Mouse (Mus musculus) spleen, postnatal 4 days (tissue): ENCODE data around the gene Ass1.

Experiments used
- DNase-seq, 2 experiments: peaks; one replicate each; pipeline ENCODE4 v3.0.0; 2022; ENCODE audit warnings: low spot score in 2 of 2

Gene Ass1

DNA sequence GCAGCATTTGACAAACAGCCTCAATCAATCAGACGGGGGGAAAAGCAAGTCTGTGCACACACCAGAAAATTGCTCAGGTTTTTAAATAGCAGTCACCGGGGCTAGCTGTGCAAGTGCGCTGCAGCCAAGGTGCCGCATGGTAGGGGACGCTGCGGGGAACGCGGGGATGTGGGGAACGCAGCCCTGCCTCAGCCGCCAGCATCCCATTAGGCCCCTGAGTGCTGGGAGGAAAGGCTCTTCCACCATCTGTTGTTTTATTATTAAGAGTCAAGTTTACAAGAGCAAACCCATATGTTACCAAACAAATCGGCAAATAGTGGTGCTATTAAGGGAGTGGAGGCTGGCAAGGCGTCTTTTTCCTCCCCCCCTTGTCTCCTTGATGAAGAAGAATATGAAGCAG, 19.2 kb downstream of the Ass1 start:
- DNase-seq: no peak

DNA sequence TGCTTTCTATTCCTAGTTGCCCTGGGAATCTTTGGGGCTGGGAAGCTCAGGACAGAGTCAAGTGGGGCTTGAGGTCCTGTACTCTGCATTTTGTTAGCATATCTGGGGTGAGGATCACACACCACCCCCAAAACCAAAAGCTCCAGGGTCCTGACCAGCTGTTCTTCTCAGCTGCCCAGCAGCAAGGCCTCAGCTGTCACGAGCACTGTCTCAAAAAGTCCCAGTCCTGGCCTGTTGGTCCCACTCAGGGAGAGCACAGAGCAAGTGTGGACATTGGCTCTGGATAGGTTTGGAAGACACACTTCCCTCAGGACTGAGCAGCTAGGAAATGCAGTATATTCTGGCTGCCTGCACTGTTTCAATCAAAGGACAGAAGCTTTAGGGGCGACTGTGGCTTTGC, 20.5 kb downstream of the Ass1 start:
- DNase-seq: no peak

DNA sequence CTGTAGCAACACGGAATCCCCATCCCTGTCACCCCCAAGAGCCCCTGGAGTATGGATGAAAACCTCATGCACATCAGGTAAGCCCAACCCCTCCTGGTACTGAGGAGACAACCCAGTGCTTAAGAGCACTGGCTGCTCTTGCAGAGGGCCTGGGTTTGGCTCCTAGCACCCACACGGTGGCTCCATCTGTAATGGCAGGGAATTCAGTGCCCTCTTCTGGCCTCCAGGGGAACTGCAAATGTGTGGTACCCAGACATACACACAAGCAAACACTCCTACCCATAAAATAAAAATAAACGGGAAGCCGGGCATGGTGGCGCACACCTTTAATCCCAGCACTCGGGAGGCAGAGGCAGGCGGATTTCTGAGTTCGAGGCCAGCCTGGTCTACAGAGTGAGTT, 22.3 kb downstream of the Ass1 start:
- no peak for DNase-seq

DNA sequence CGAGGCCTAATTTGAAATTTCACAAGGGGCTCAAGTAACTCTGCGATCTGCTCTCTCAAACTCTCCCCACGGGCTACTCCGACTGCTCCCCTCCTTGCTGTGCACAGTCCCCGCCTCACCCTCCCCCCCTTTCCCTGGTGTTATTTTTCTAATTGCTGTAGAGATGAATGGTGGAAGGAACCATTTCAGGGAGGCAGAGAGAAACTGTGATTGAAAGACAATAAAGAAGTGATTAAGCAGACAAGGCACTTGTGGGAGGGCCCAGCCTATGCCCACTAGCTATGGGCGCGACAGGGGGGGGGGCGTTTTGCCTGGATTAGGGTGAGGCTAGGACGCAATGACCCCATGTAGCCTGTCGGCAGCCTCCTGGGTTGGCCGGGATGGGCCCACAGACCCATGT, 23.2 kb downstream of the Ass1 start:
- DNase-seq: no peak

DNA sequence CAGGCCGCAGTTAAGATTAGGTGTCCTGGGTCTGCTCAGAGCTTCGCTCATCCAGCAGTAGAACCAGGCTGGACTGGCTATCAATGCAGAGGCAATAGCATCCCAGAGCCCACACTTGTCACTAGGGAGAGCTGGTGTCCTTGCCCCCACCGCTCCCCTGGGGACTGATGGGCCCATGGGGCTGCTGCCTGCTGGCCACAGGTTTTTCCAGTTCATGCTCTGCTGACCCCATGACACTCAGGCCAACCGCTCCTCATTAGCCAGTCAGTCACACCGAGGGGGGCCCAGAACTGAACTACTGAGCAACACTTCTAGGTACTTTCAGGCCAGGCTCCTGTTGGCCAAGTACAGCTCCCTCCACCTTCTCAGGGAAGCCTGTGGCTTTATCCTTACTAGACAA, 24.3 kb downstream of the Ass1 start:
- DNase-seq: no peak

DNA sequence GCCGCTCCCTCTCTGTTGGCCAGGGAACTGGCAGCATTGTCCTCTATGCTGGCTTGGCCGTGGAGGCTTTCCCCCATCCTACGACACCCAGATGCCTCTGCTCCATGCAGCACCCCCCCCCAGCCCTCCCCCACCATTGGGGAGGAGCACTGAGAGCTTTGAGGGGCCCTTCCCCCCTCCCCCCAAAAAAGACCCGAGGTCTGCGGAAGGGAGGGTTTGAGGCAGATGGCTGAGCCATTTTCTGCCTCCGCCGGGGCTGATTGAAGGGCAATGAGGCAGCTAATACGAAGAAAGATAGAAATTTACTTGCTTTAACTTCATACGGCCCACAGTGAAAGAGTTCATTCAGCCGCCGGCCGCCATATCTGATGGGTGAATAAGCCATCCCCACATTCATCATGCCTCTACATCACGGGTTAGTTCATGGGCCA, 25.1 kb downstream of the Ass1 start:
- DNase-seq: no peak

DNA sequence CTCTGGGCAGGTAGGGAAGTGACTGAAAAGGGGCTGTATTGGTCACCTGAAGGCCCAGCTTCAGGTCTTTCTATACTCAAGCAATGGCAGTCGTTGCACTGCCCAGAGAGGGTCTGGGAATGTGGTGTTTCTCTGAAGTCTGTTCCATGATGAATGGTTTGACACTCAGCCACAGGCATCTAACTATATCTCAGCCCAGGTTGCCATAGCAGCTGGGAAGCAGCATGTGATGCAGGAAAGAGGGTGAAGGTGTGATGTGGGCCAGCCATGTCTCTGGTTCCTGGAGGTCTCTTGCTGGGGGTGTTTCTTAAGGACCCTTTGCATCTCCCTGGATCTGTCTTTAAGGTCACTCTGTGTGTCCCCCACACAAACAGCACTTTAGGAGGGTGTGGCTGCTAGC, 26.1 kb downstream of the Ass1 start:
- no peak for DNase-seq

DNA sequence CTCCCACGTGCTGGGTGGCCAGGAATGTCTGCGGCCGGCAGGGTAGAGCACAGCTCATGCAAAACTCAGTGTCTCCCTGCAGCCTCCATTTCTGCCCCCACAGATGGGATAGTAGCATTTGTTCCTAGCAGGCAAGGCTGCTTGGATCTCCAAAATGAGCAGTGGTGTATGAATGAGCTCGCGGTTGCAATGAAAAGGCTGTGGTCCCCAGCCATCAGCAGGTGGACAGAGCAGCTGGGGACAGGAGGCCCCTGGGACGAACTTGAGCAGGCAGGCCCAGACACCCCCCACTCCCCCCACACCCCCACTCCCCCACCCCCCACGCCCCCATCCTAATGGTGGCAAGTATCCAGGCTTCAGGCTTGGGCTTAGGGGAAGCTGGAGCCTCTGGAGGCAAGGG, 27.1 kb downstream of the Ass1 start:
- DNase-seq: no peak

DNA sequence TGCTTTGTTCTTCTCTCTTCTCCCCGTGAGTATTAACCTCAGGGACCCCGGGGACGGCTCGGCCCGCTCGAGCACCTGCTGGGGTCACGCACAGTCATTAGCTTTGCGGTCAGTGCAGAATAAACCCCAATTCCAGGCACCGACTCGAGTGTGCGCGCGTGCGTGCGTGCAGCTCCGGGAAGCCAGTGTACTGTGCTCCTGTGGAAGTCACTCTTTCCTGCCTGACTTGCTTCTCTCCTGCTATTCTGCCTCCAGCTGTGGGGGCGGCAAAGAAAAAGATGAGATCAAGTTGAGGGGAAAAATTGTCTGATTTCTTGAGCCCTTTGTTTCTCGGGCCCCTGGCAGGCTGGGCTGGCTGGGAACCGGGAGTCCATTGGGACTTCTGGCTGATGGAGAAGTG, 27.6 kb downstream of the Ass1 start:
- no peak for DNase-seq

DNA sequence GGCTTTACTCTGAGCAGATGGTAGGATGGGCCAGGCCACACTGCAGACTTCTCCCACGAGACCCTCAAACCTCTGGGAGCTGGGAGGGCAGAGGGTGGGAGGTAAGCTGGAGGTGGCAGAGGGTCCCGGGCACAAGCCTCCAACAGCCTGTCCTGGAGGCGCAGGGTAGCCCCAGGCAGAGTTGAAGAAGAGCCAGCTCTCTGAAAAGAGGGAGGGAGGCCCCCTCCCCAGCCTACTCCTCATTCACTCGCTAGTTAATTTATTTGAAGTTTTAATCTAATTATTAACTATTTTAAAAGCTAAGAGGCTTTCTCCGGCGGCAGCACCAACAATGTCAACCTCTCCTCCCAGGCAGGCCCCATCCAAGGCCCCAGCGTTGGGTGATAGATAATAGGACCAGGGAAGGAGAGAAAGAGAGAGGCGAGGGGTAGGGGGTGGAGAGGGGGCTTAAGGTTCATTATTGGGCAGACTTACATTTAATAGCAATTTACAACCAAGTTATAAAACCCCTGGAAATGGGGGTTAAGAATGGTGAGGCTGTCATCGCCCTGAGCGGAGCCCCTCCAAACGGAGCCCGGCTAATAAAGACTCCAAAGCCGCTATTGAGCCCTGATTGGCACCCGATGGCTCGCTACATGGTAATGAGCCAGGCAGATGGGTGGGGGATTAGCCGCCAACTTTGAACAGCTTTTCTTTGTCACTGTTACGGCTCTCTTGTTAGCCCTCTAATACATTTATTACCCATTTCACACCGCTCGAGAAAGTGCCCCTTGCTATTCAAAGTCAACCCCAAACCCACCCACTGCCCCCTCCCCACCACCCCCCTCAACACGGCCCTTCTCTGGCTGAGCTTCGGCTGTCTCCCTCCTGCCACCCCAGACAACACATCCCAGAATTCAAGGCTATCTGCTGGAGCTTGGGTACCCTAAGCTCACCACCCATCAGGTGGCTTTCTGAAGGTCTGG, 29.6 kb downstream of the Ass1 start:
- no peak for DNase-seq

DNA sequence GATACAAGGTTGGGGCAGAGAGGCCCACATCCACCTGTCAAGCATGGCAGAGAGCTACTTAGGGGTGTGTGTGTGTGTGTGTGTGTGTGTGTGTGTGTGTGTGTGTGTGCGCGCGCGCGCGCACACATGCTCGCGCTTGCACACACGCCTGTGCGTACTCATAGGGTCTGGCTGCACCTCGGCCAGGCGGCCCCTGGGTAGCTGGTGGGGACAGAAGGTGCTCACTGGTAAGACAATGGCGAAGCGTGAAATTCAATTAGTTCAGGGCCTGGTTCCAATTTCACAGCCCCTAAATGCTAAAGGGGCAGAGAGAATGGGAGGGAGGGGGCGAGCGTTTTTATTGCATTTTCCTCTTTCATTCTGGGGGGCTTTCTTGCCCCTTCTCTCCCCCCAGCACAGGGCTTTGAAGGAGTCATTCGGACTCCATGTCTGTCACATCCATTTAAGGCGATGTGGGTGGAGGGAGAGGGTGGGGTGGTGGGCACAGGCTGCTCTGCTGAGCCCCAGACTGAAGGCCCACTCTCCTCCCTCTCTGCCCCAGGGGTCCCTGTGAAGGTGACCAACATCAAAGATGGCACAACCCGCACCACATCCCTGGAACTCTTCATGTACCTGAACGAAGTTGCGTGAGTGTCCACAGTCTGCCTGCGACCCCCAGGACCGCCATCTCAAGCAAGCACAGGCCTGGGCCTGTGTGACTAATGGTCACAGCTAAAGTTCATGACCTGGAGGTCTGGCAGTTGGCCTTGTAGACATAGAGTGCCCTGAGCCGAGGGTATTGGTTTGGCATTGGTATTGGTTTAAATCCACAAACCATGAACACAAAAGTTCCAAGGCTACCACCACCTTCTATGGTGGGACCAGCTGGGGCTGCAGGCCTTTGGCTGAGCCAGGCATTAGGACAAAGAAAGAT, 30.5 kb downstream of the Ass1 start:
- DNase-seq: no peak

DNA sequence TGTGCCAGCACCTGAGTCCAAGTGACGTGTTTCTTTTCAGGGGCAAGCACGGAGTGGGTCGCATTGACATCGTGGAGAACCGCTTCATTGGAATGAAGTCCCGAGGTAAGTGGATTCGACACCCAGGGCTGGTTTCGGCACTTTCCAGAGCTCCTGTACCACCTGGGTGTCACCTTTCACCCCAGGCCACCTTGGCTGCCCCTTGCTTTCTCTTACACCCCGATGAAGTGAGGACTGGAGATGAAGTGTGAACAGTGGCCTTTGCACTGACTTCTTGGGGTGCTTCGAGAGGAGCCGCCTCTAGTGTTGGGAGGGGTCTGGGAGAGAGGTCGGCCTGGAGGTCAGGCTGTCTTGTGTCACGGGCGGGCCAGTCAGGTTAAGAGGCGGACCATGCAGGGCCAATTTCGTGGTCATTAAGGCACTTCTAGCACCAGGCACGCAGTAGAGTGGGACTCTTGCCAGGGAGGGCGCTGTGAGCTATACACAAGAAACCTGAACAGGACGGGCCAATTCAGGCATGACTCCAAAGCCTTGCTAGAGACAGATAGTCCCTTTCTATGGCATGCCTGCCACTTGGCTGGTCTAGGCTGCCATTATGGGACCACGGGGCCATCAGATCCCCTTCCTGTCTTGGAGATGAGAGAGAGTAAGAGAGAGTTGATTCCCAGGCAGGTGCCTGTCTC, 31.6 kb downstream of the Ass1 start:
- DNase-seq: no peak

DNA sequence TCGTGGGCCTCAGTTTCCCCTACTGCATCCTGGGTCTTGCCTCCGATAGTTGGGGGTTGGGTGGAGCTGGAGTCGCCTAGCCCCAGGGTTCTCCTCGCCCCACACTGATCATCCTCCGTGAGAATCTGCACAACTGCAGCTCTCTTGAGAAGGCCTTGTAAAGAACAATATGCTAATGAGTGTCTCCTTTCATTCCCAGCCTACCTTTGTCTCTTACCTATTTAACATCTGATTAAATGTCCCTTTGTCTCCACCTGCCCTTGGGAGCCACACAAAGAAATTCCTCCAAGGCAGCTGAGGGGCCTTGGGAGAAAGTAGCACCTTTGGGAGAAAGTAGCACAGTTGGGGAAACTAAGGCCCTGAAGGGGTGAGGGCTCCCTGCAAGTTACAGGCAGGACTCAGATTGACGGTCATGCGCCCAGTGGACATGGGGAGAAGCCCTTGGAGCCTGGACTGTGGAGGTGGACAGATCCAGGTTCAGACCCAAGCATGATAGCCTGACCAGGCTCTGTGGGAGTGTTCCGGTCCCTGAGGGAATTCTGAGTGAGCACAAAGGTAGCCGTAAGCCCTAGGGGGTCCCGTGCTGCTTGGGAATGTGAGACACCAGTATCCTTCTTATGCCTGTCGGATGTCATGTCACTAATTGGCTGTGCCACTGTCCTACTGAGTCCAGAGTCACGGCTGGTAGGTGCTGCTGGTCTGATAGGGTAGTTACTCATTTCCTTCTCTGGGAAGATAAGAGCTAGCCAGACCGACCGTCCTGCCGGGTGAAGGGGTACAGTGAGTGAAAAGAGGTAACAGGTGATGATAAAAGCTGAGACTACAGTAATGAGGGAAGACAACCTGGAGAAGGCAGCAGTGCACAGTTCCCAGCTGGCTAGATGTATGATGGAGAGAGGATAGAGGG, 32.9 kb downstream of the Ass1 start:
- no peak for DNase-seq

DNA sequence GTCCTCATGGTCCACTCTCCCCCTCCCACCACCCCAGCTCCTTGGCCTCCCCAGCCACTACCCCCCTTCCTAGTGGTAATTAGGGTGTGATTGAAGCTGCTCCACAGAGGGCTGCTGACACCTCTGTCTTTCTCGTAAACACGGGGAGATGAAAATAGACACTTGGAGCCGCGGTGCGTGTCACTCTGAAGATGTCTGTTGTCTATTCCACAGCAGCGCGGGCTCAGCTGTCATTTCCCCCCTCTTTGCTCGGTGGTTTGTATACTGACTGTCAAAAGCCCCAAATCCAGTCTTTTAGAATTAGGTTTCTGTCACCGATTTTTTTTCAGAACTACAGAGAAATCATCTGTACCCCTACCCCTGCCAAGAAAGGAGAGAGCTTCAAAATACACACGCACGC, 35.5 kb downstream of the Ass1 start:
- no peak for DNase-seq

DNA sequence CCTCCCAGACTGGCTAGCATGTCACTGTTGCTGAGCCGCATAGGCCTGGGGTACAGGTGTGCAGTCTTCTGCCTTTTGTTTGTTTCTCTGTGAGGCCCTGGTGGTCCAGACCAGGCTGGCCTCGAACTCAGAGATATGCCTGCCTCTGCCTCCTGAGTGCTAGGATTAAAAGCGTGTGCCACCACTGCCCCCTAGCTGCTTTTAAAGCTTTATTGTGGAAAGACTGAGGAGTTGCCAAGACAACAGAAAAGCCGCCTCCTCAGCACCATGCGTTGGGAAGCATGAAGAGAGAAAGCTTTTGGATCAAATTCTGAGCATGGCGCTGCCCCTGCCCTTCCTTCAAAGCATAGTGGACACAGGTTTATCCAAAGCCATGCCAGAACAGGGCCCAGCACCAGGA, 38.8 kb downstream of the Ass1 start:
- DNase-seq: no peak

DNA sequence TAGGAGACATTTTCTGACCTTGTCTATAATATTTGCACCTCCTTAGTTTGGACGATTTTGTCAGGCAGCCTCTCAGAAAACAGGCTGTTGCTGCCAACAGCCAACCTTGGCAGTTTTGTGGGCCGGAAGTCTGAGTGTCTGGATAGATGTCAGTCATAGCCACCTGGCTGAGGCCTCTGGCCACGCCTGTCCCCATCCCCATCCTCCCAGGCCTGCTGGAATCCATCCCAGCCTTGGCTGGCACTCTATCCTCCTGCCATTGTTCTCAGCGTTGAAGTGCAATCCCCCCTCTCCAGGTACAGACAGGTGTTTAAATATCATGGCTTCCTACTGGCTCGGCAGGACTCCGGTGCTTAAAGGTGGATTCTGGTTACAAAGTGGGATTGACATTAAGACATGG, 41.3 kb downstream of the Ass1 start:
- no peak for DNase-seq

DNA sequence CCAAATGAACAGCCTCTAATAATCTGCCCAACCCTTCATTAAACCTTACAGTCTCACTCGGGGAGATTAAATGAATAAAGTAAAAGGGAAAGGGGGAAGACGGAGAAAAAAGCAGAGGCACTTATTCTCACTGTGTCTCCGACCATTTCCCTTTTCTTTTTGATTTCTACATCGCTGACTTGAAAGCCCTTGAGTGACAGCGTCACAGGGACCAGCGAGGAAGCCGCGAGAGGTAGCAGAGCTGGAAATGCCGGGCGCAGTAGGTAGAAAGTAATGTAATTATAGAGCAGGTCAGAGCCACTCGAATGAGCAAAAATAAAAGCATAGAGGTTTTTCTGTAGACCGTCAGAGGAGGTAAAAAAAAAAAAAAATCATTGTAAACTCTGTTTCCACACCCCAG, 46.5 kb downstream of the Ass1 start:
- no peak for DNase-seq

DNA sequence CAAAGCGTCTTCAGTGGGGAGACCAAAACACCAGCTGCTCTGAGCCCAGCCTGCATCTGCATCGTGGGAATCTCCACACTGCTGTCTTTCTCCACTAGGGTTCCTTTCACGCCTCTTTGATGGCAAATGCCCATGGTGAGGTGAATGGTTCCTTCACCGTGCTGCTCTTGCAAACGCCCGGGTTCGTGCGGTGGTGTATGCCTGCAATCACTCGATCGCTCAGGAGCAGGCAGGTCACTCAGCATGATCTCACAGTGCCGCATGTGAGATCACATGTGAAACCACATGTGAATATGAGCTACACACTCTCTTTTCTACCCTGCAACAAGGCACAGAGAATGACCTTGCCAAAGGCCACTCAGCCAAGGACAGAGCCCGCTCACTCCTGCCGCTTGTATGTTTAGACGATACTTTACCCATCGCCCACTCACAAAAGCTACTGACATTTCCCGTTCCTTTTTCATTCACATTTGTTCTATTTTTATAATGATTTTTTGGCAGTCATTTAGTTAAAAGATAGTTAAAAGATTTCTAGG, 51.9 kb downstream of the Ass1 start:
- no peak for DNase-seq

DNA sequence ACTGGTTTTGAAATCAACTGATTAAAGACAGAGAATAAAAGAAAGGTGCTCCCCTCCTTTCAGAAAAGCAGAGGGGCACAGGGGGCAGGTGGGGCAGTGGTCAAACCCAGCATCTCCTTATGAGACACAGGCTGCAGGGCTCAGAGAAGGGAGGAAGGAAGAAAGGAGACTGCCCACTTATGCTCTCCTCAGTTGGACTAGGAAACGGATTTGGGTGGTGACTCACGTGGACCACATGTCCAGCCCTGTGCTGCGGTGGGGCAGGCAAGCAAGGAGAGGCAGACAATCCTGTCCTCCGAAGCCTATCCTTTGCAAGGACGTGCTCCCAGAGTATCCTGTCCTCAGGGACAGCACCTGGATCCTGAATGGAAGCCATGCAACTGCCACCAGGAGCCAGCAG, 54.6 kb downstream of the Ass1 start:
- no peak for DNase-seq

DNA sequence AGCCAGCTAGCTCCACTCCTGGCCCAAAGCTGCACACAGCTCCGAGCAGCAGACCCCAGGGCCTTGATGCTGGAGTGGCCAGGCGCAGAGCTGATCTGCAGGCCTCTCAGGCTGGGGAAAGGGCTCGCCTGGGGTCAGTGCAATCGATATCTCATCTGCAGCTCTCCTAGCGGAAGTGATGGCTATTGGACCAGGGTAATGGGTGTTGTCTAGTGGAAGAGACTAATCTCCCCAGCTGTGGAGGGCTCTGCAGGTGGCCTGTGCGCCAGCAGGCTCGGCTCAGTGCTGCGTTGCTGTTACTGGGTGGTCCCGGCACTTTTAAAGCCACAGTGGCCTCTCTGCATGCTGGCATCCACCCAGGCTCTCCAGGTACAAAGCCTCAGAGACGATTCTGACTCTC, 55.8 kb downstream of the Ass1 start:
- DNase-seq: no peak

DNA sequence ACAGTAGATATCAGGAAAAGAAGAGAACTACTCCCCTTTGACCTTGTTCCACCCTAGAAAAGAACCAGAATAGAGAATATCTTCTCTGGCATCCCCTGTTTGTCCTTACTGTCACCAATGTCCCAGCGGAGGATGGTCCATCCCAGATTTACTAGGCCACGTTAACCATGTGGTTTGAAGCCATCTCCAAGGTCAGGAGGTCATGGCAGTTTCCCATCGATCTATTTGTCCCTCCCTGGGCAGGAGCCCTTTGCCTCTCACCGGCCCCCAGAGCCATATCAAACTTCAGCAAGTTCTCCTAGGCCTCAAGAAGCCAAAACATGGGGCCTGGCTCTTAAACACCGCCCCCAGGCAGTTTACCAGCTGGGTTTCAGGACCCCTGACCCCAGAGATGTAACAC, 60.2 kb downstream of the Ass1 start:
- no peak for DNase-seq
